Mouse (Mus musculus) left cerebral cortex, postnatal 14 days (tissue): Measurements from ENCODE around the gene Mad2l2. TPM values are rescaled to one million over a fixed set of nuclear protein-coding genes. Genes with fewer than 3 reads are reported as not detected.

Experiments
- microRNA-seq, 2 experiments: library from miRNA; unstranded; fragments of <30 nt; microRNA quantifications; one replicate each; pipeline ENCODE4 v1.2.0; 2022
- total RNA-seq, 2 experiments: library from RNA; stranded (reverse); gene quantifications; 2 replicates each; pipeline ENCODE4 v1.2.3; 2021

The Mad2l2 gene
- total RNA-seq, 2 experiments from 2014 or later = 10.1 to 16.2 TPM

Small RNA genes lying within 50 kb of the gene (microRNA-seq; reads per million reads assigned to microRNA genes)
- gene Mir7022 = 0 reads per million in 2 experiments

Other genes starting within 250 kb of the Mad2l2 start
- gene Mfn2, start 225.7 kb upstream of the Mad2l2 start, total RNA-seq = 100 to 1,000 TPM; 184 TPM
- 10 to 100 TPM; 20.3 to 21.8 TPM for gene Plod1, start 193.6 kb upstream of the Mad2l2 start, total RNA-seq
- 10 to 100 TPM; 26.8 to 30.6 TPM for gene 2510039O18Rik, start 189.5 kb upstream of the Mad2l2 start, total RNA-seq
- not detected for gene Nppb, start 144.6 kb upstream of the Mad2l2 start, total RNA-seq
- gene Nppa, start 129.7 kb upstream of the Mad2l2 start, total RNA-seq = 1 to 10 TPM in 1 of 2 experiments, under 1 TPM in 1; 0.53 to 1.3 TPM
- gene Clcn6, start 91.6 kb upstream of the Mad2l2 start, total RNA-seq = 10 to 100 TPM; 60.1 to 61.1 TPM
- 10 to 100 TPM; 24.9 to 28.3 TPM for gene Mthfr, start 91.3 kb upstream of the Mad2l2 start, total RNA-seq
- gene Agtrap, start 42.4 kb upstream of the Mad2l2 start, total RNA-seq = 1 to 10 TPM; 5.8 to 8.1 TPM
- gene Draxin, start 314 bp downstream of the Mad2l2 start, total RNA-seq = 1 to 10 TPM in 1 of 2 experiments, under 1 TPM in 1; 0.46 to 1.2 TPM
- 10 to 100 TPM; 25.7 to 29.4 TPM for gene Fbxo6, start 21.8 kb downstream of the Mad2l2 start, total RNA-seq
- 100 to 1,000 TPM; 101 to 105 TPM for gene Fbxo44, start 30.1 kb downstream of the Mad2l2 start, total RNA-seq
- 10 to 100 TPM; 45.6 to 55.4 TPM for gene Fbxo2, start 30.2 kb downstream of the Mad2l2 start, total RNA-seq
- gene Disp3, start 157.6 kb downstream of the Mad2l2 start, total RNA-seq = 10 to 100 TPM; 23.0 to 24.8 TPM